Mouse (Mus musculus) E14TG2a.4 (cell line): ENCODE data around the gene Hydin.

Source experiments
- H3K27me3 ChIP-seq: 2 replicates; pipeline ENCODE4 v1.6.1; 2014; ENCODE audit warnings: low read length, control low read depth; ENCODE audit not compliant: insufficient read depth
- H3K36me3 ChIP-seq: 2 replicates; pipeline ENCODE4 v1.6.1; 2014; ENCODE audit warnings: low read length, control low read depth; ENCODE audit not compliant: insufficient read depth
- H3K4me1 ChIP-seq: replicated peaks from 2 replicates; pipeline ENCODE4 v1.6.1; 2014; ENCODE audit warnings: low read depth, low read length, control low read depth
- H3K4me3 ChIP-seq: replicated peaks from 2 replicates; pipeline ENCODE4 v1.5.1; 2014; ENCODE audit warnings: mild to moderate bottlenecking, low read length
- H3K9me3 ChIP-seq: 2 replicates; pipeline ENCODE4 v1.6.1; 2014; ENCODE audit warnings: low read length, control low read depth
- CTCF ChIP-seq: conservative IDR thresholded peaks from 2 replicates; pipeline ENCODE4 v1.5.1; 2014; ENCODE audit warnings: low read length
- NANOG ChIP-seq: IDR thresholded peaks from 2 replicates; pipeline ENCODE4 v1.6.1; 2014; ENCODE audit warnings: borderline replicate concordance, low read length, mixed read lengths
- POU5F1 ChIP-seq: IDR thresholded peaks from 2 replicates; pipeline ENCODE4 v1.6.1; 2014; ENCODE audit warnings: low read length, borderline replicate concordance

Gene Hydin

DNA sequence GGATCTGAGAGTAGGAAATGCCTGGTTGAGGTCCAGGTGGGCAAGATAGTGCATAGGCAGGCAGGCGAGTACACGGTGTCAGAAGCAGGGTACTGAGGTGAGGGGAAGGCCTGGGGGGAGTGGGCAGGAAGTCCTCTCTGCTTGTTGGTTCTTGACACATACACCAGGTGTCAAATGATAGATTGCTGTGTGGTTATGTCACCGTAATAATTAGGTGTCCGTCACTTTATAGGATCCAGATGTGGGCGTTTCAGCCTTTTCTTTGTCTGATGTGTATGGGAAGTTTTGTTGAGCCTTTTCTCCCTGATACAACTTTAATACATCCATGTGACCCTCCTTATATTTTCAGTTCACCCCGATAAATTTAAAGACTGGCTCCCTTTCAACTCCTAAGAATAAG is 19.5 kb upstream of the Hydin start:
- Histone ChIP-seq H3K4me1 (no peaks in the 10 kb centered on the region), H3K9me3 (no peaks in the 10 kb centered on the region), H3K4me3 (no peak overlapping the region), H3K36me3 (no peaks in the 10 kb centered on the region), H3K27me3 (0 out of 2 replicates have a peak, but pooled peaks cover 2% of the 10 kb centered on the region)
- no peak for TF ChIP-seq POU5F1
- no peak for TF ChIP-seq NANOG
- no peak for TF ChIP-seq CTCF

DNA sequence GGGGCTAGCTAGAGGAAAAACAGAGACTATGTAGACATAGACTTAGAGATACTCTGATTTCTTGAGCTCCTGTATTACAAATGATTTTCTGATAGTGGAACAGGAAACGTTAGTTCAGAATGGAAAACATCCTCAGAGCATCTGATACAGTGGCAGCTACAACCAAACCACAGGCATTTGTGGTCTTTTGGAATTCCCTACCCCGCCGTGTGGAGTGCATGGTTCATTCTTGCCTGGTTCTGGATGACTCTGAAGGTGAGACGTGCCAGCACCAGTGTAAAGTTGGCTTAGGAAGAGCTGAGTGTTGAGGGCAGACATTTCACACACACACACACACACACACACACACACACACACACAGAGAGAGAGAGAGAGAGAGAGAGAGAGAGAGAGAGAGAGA is 12.8 kb upstream of the Hydin start:
- Histone ChIP-seq H3K36me3 (no peaks in the 10 kb centered on the region), H3K27me3 (peaks cover 18% of the 10 kb centered on the region; the same call in 1 of the 2 replicates), H3K4me1 (no peaks in the 10 kb centered on the region), H3K9me3 (no peaks in the 10 kb centered on the region), H3K4me3 (no peak overlapping the region)
- no peak for TF ChIP-seq CTCF
- no peak for TF ChIP-seq NANOG
- no peak for TF ChIP-seq POU5F1

DNA sequence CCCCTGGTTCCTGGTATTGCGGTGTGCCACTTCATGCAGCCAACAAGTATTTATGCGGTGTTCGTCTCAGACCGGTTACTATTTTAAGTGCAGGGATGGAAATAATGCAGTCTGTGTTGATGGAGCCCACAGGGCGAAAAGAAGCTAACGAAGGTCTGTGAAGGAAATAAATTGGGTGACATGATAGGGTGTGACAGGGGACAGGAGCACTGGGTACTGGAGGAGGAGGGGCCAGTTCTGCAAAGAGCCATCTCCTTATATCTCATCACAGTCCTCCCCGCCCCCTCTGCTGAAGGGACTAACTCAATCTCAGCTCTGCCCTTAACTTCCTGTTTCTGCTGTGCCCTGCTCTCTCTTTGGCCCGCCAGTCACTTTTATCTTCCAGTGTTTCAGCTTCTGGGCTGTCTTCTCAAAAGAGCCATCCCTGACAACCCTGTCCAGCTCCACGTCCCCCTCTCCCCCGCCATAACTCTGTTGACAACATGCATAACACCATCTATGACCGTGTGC is 926 bp upstream of the Hydin start:
- H3K36me3 ChIP-seq, result no peaks in the 10 kb centered on the region
- H3K4me3 ChIP-seq, result no peak overlapping the region
- H3K27me3 ChIP-seq, result peaks cover 8% of the 10 kb centered on the region
- H3K4me1 ChIP-seq, result peaks cover 17% of the 10 kb centered on the region
- H3K9me3 ChIP-seq, result no peaks in the 10 kb centered on the region
- TF ChIP-seq POU5F1 (no peak), CTCF (no peak), NANOG (no peak)

DNA sequence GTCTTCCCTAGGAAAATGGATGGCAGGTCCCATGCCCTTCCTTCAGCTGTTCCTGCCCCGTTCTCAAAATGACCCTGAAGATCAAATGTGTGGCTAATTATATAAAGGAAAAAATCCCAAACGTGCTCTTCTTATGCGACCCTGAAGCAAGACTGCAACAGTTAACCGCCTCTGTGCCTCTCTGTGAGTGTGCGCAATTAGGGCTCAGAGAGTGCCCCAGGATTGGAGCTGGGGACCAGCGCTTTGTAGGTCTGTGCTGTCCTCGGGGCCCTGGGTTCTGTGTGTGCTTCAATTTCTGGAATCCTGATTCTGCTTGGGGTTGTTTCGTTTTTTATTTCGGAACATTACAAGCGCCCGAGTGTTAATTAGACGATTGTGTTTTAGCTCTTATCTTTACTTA is 491 bp downstream of the Hydin start:
- Histone ChIP-seq H3K9me3 (no peaks in the 10 kb centered on the region), H3K4me3 (peak overlapping the region; percentile 78), H3K4me1 (peaks cover 17% of the 10 kb centered on the region), H3K36me3 (no peaks in the 10 kb centered on the region), H3K27me3 (peaks cover 8% of the 10 kb centered on the region)
- TF ChIP-seq CTCF (no peak), NANOG (no peak), POU5F1 (no peak)

DNA sequence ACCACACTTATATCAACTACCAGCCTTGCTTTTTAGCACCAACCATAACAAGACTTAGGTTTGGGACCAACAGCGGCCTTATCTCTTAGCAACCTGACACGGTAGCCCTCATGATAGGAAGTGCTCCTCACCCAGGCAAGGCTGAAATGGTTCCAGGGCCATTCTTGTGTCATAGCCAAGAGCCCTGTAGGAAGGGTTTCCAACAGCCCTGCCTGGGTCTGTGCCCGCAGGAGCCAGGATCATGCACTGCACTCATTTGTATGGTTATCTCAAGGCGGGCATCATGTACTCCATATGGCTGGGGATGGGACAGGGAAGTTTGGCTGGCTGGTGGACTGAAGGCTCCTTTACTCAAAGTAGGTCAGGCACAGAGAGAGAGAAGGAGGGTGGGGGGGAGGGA is 3.9 kb downstream of the Hydin start:
- peaks cover 8% of the 10 kb centered on the region; the same call in 1 of the 2 replicates for H3K27me3 ChIP-seq
- no peaks in the 10 kb centered on the region for H3K36me3 ChIP-seq
- no peak for TF ChIP-seq CTCF
- TF ChIP-seq NANOG, result no peak
- TF ChIP-seq POU5F1, result no peak
- H3K4me3 ChIP-seq, result no peak overlapping the region
- H3K4me1 ChIP-seq, result peaks cover 17% of the 10 kb centered on the region
- no peaks in the 10 kb centered on the region for H3K9me3 ChIP-seq

DNA sequence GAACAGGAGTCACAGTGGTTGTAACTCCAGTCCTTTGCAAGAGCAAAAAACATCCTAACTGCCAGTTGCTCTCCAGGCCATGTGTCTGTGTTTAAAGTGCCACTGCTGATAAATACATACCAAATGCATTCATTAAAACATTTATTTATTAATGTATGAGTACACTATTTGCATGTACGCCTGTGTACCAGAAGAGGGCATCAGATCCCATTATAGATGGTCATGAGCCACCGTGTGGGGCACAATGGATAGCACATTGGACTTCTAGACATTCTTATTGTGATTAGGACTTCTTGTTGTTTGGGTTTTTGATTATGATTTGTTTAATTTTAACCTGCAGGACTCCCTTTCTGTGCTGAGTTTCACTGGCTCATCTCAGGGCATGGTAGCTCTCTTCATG is 6.6 kb downstream of the Hydin start:
- Histone ChIP-seq H3K4me3 (no peak overlapping the region), H3K27me3 (peaks cover 10% of the 10 kb centered on the region), H3K4me1 (no peaks in the 10 kb centered on the region; the same call in 1 of the 2 replicates), H3K36me3 (no peaks in the 10 kb centered on the region), H3K9me3 (peaks cover 4% of the 10 kb centered on the region; the same call in 1 of the 2 replicates)
- TF ChIP-seq NANOG (no peak), CTCF (peak; percentile 30; the same call in 1 of the 2 replicates)

DNA sequence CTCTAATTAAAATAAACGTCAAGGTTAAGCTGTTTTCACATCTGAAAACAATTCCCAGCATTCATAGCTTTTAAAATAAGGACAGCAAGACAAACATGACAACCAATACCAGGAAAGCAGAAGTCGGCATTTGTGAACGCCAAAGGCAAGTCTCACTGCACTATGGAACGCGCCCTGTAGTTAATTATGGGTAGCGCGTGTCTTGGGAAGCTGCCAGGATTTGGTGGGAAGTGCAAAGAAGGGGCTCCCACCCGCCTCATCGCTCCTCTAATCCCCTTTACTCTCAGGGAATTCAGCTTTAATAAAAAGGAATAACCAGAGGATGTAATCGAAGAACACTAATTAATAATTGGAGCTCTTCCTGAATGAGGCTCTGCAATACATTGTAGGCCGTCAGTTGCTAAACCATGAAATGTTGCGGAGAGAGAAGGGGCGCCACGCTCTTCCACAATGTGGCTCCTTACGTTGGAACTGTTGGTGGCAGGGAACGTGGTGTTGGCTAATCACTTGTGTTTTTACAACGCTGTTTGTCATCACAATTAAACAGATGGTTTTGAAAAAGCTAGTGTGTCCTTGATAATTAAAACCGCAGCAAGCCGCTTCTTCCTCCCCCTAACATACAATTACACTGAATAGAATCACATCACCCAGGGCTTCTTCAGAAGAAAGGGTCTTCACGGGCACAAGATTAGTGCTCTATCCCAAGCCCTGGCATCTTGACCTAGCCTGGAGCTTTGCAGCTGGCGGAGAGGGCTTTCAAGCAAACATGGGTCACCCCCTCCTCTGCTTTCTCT is 8.9 kb downstream of the Hydin start:
- Histone ChIP-seq H3K9me3 (peaks cover 6% of the 10 kb centered on the region; the same call in 1 of the 2 replicates), H3K36me3 (no peaks in the 10 kb centered on the region), H3K4me3 (no peak overlapping the region), H3K4me1 (no peaks in the 10 kb centered on the region; the same call in 1 of the 2 replicates), H3K27me3 (peaks cover 10% of the 10 kb centered on the region)
- TF ChIP-seq POU5F1 (no peak), NANOG (no peak), CTCF (no peak)

DNA sequence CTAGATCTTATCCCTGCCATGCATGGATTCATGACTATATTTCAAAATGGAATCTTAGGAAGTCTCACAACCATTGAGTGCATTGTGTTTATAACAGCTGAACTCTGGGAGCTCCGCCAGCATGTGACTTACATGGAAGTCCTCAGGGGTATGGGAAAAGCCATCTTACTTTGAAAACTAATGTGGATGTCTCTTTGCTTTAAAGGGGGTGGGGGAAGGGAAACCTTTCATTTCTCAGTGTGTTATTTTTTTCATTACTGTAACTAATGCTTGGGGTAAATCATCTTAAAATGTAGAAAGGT is 9.4 kb downstream of the Hydin start:
- Histone ChIP-seq H3K4me1 (no peaks in the 10 kb centered on the region; the same call in 1 of the 2 replicates), H3K36me3 (no peaks in the 10 kb centered on the region), H3K4me3 (no peak overlapping the region), H3K27me3 (peaks cover 10% of the 10 kb centered on the region), H3K9me3 (peaks cover 6% of the 10 kb centered on the region; the same call in 1 of the 2 replicates)
- TF ChIP-seq POU5F1, result no peak
- no peak for TF ChIP-seq CTCF
- no peak for TF ChIP-seq NANOG

DNA sequence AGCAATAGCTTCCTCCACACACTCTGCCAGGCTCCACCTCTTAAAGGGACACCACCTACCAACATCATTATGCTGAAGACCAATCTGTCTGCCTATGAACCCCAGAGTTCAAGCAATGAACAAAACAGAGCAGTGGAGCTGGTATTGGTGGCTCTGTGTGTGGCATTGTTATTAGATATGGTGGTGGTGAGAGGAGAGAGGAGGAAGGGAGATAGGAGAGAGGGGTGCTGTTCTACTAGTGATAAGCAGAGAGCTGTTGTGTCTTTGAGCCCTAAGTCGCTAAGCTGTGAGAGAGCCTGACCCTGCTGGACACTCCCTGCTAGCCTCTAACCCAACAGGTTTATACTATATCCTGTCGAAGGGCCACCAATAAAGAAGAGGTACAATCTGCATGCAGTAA is 45.9 kb downstream of the Hydin start:
- TF ChIP-seq NANOG (no peak), POU5F1 (no peak), CTCF (no peak)
- Histone ChIP-seq H3K4me3 (no peak overlapping the region), H3K9me3 (no peaks in the 10 kb centered on the region), H3K36me3 (no peaks in the 10 kb centered on the region), H3K4me1 (0 out of 2 replicates have a peak, but pooled peaks cover 4% of the 10 kb centered on the region), H3K27me3 (peaks cover 9% of the 10 kb centered on the region; the same call in 1 of the 2 replicates)
